Mouse (Mus musculus) brain, embryonic 14.5 days (tissue): ENCODE data around the gene Rreb1.

ENCODE experiments used
- CTCF ChIP-seq: fragments of 200-500 bp; IDR thresholded peaks from 2 replicates; pipeline ENCODE4 v1.5.1; 2012; ENCODE audit warnings: inconsistent platforms, mild to moderate bottlenecking, moderate library complexity, borderline replicate concordance; ENCODE audit not compliant: insufficient read depth, insufficient read length; ENCODE audit errors: extremely low read depth
- POLR2A ChIP-seq: fragments of 200-500 bp; IDR thresholded peaks from 2 replicates; pipeline ENCODE4 v1.6.1; 2012; ENCODE audit warnings: mild to moderate bottlenecking, inconsistent platforms, borderline replicate concordance; ENCODE audit not compliant: poor library complexity, insufficient read depth, insufficient read length, severe bottlenecking; ENCODE audit errors: extremely low read depth

DNA sequence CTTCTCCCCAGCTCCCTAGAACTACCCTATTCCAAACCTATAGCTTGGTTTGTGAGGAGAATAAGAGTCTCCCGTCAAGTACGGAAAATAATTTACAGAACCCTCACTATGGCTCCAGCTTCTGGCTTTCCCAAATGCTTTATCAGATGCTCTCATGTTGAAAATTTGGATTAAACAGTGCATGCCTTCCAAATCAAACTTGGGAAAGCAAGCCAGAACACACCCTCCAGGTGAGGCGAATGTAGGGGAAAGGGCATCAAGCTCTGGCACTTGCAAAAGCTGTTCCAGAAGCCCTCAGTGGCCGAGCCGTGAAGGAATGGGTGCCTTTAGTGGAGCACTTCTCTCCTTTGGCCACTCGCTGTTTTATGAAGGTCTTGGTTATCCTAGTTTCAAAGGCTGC lies 126.2 kb downstream of the Rreb1 start:
- TF ChIP-seq CTCF (no peak), POLR2A (no peak)
